ENCODE assay signal across 9 mouse cellular contexts in genomic region chr1:153480386-153481024, GRCm38 (mm10). TPM values are rescaled to one million over a fixed set of nuclear protein-coding genes. Genes with fewer than 3 reads are reported as not detected.
DNase-seq lines count a peak whose midpoint lies in the region; ATAC-seq lines count a peak whose summit lies in the region.
"Had no signal": no experiment of that assay in that cellular context is flagged by ENCODE, and none has a peak within 500 bp of the region (broad histone marks: within the 10 kb centered on the region; RNA-seq: fewer than 3 reads in every experiment).

No protein-coding gene starts in this region.

- peaks cover 49% of the 10 kb centered on the region for H3K36me3 ChIP-seq in kidney, embryonic 16.5 days (ENCODE audit: insufficient read depth, low read length)
- peaks cover 63% of the 10 kb centered on the region for H3K36me3 ChIP-seq in midbrain, embryonic 12.5 days

- no peak overlapping the region for H3K9ac ChIP-seq in kidney, embryonic 16.5 days (replicated peaks; ENCODE audit: low read length)
- H3K9ac ChIP-seq in midbrain, embryonic 12.5 days (replicated peaks) = no peak overlapping the region

- H3K9me3 ChIP-seq in kidney, embryonic 16.5 days (ENCODE audit: low read length) = no peaks in the 10 kb centered on the region
- no peaks in the 10 kb centered on the region for H3K9me3 ChIP-seq in midbrain, embryonic 12.5 days

- peak; percentile 79 for DNase-seq in kidney, adult 18-20 months
- DNase-seq in embryo, embryonic 11 days = peak; percentile 72
- DNase-seq in heart, postnatal 14 days = peak; percentile 65 to 77
- peak; percentile 38 to 56 for DNase-seq in left cerebral cortex, postnatal 36 days (ENCODE audit: low spot score in 2 of 2)
- peak; percentile 64 to 79 for DNase-seq in spleen, postnatal 14 days (ENCODE audit: low spot score in 2 of 2)

- H3K4me3 ChIP-seq in kidney, embryonic 16.5 days (ENCODE audit: low read length) = no peak overlapping the region
- H3K4me3 ChIP-seq in midbrain, embryonic 12.5 days = no peak overlapping the region
- H3K4me3 ChIP-seq: erythroblast, embryonic 14.5 days had no signal

- no peak overlapping the region for H3K27ac ChIP-seq in kidney, embryonic 16.5 days (ENCODE audit: low read length)
- no peak overlapping the region for H3K27ac ChIP-seq in midbrain, embryonic 12.5 days (replicated peaks)

- no peak for ATAC-seq in kidney, embryonic 16.5 days (ENCODE audit: low FRiP score, low TSS enrichment)
- ATAC-seq in activated CD4-positive, CD25-positive, alpha-beta regulatory T cell, adult 4 months = peak; percentile 79
- peak; percentile 34; the same call in 1 of the 2 replicates for ATAC-seq in midbrain, embryonic 12.5 days (ENCODE audit: low FRiP score, low read depth)

- no peak overlapping the region for H3K4me2 ChIP-seq in kidney, embryonic 16.5 days (replicated peaks; ENCODE audit: low read depth, low read length)
- no peak overlapping the region for H3K4me2 ChIP-seq in midbrain, embryonic 12.5 days (replicated peaks)

- 55% methylated on average over 1 of the region's 1 CpGs for whole genome bisulfite sequencing in kidney, embryonic 16.5 days
- 57% methylated on average over 1 of the region's 1 CpGs for WGBS in midbrain, embryonic 12.5 days

- intact Hi-C loops in heart, postnatal 14 days (cut with DNase I) = no loop called here
- intact Hi-C loops in left cerebral cortex, postnatal 36 days (cut with DNase I) = no loop called here

- peaks cover 20% of the 10 kb centered on the region for H3K4me1 ChIP-seq in kidney, embryonic 16.5 days (ENCODE audit: insufficient read depth, low read length)
- peaks cover 20% of the 10 kb centered on the region for H3K4me1 ChIP-seq in midbrain, embryonic 12.5 days

- H3K27me3 ChIP-seq in kidney, embryonic 16.5 days (ENCODE audit: insufficient read depth, low read length) = no peaks in the 10 kb centered on the region
- H3K27me3 ChIP-seq in midbrain, embryonic 12.5 days = no peaks in the 10 kb centered on the region

RNA-seq across cellular contexts. Expression of gene Dhx9, which starts 7.0 kb away (rescaled TPM):
- 23.2 and 30.0 TPM in 2 replicates for polyA plus RNA-seq in kidney, embryonic 16.5 days (2015; fragmentation: Nextera tagmentation; extraction: Ambion mirVana)
- polyA plus RNA-seq in activated CD4-positive, CD25-positive, alpha-beta regulatory T cell, adult 4 months (2017; shearing (Covaris generic)) = 10 to 100 TPM; 23.3 to 28.5 TPM
- 10 to 100 TPM; 58.3 to 64.8 TPM for total RNA-seq in heart, postnatal 14 days (2021)
- total RNA-seq in left cerebral cortex, postnatal 36 days (2021) = 100 to 1,000 TPM in 1 of 2 experiments, 10 to 100 TPM in 1; 88.2 to 108 TPM
- 50.3 and 53.9 TPM in 2 replicates for polyA plus RNA-seq in midbrain, embryonic 12.5 days (2016; fragmentation: Nextera tagmentation; extraction: Ambion mirVana)

RNA-seq across cellular contexts. Expression of gene Shcbp1l, which starts 55.5 kb away (rescaled TPM):
- 0.21 and 0.50 TPM in 2 replicates for polyA plus RNA-seq in kidney, embryonic 16.5 days (2015; fragmentation: Nextera tagmentation; extraction: Ambion mirVana)
- polyA plus RNA-seq in activated CD4-positive, CD25-positive, alpha-beta regulatory T cell, adult 4 months (2017; shearing (Covaris generic)) = under 1 TPM in 1 of 2 experiments, not detected in 1; 0.36 TPM
- not detected for total RNA-seq in heart, postnatal 14 days (2021)
- 1 to 10 TPM; 2.3 to 3.1 TPM for total RNA-seq in left cerebral cortex, postnatal 36 days (2021)
- 0.17 and 0.22 TPM in 2 replicates for polyA plus RNA-seq in midbrain, embryonic 12.5 days (2016; fragmentation: Nextera tagmentation; extraction: Ambion mirVana)
- polyA plus RNA-seq: erythroblast, embryonic 14.5 days had no signal
